Mouse (Mus musculus) brown adipose tissue, adult 24 weeks (tissue): ENCODE measurements around the gene Pcsk7. TPM values are rescaled to one million over a fixed set of nuclear protein-coding genes. Genes with fewer than 3 reads are reported as not detected.

Experiments used
- H3K27ac ChIP-seq: fragments of 200-500 bp; replicated peaks from 2 replicates; pipeline ENCODE4 v1.5.1; 2012; ENCODE audit warnings: low read depth, mild to moderate bottlenecking, low read length
- H3K4me1 ChIP-seq: fragments of 200-500 bp; 2 replicates; pipeline ENCODE4 v1.6.1; 2012; ENCODE audit warnings: low read length, mixed read lengths; ENCODE audit not compliant: control insufficient read depth, insufficient read depth, insufficient read length
- H3K4me3 ChIP-seq: fragments of 200-500 bp; 2 replicates; pipeline ENCODE4 v1.5.1; 2012; ENCODE audit warnings: low read depth, mild to moderate bottlenecking, low read length, moderate library complexity; ENCODE audit not compliant: insufficient read depth
- polyA plus RNA-seq: library from polyadenylated mRNA; stranded (reverse); fragments of >200 nt; gene quantifications from 2 replicates; pipeline ENCODE4 v1.2.4, GENCODE M21; 2012; ENCODE audit not compliant: missing spikeins, insufficient read depth, insufficient read length

The Pcsk7 gene
- polyA plus RNA-seq, 1 experiment, result 9.5 TPM

DNA sequence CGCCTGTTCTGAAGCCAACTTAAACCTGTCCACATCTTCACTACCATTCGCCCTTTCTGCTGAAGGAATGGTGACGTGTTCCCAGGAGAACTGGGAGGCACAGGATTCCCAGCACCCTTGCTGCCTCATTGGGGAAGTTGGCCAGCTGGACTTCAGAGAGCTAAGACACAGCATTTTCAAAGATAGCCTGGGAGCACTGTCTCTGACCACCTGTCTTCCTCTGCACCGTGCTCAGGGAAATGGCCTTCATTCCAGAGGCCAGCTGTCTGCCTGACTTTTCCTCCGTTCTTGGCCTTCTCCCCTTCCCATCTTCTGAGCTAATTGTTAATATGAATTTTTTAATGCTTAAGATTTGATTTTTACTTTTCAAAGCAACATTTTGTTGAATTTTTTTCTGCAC is 23.0 kb downstream of the Pcsk7 start:
- Histone ChIP-seq H3K4me3 (no peak overlapping the region), H3K4me1 (peaks cover 9% of the 10 kb centered on the region), H3K27ac (no peak overlapping the region)

DNA sequence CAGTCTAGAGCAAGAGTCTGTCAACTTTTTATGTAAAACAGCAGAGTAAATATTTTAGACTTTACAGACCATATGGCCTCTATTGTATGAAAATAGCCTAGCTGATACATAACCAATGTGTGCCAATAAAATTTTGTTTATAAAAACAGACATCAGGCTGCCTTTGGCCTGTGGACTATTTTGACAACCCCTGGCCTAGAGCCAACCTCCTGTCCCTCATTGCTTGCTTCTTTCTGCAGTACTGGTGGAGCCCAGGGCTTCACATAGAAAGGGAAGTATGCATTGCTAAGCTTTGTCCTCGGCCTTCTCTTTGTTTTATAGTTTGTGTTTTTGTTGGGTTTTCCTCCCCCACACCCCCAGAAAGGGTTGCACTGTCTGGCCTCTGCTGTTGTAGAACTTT is 25.7 kb downstream of the Pcsk7 start:
- peak overlapping the region; percentile 43; the same call in 1 of the 2 replicates for H3K27ac ChIP-seq
- H3K4me3 ChIP-seq, result no peak overlapping the region
- peaks cover 9% of the 10 kb centered on the region for H3K4me1 ChIP-seq

GRCm38 (mm10) chr9:45932571-45933415 is 26.5 kb downstream of the Pcsk7 start:
- H3K4me3 ChIP-seq, result no peak overlapping the region

GRCm38 (mm10) chr9:45935628-45936210 is 29.4 kb downstream of the Pcsk7 start, which contains the start of gene Tagln:
Tagln (minus strand) TSS chr9:45936058.
- peaks cover 9% of the 10 kb centered on the region for H3K4me1 ChIP-seq
- no peak within 1 kb of the TSS for H3K4me3 ChIP-seq
- peak within 1 kb of the TSS; percentile 21; the same call in 1 of the 2 replicates for H3K27ac ChIP-seq

More at GRCm38 (mm10) chr9:45932571-45933415, 26.5 kb downstream of the Pcsk7 start:
- peaks cover 9% of the 10 kb centered on the region for H3K4me1 ChIP-seq
- peak overlapping the region; percentile 43 for H3K27ac ChIP-seq

- Histone ChIP-seq H3K4me3 (no peak overlapping the region), H3K27ac (no peak overlapping the region), H3K4me1 (peaks cover 4% of the 10 kb centered on the region; the same call in 1 of the 2 replicates)
These were observed 30.6 kb downstream of the Pcsk7 start for GRCm38 (mm10) chr9:45936883-45937282.

DNA sequence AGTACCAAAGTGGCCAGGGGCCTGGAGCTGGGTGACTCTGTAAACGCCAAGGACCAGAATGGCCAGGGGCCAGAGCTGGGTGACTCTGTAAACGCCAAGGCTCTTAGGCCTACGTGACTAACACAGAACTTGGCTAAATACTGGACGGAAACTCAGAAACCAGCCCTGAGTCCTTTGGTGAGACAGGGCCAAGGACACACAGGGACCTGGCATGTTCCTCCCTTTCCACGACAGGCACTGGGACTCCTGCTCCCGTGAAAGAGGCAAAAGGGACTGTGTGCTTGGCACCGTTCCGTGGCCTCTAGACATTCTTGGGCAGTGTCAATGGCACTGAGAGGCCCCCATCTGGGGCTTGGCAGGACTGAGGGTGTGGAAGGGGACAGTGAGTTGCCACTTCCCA is 31.8 kb downstream of the Pcsk7 start:
- Histone ChIP-seq H3K4me3 (no peak overlapping the region), H3K27ac (no peak overlapping the region), H3K4me1 (no peaks in the 10 kb centered on the region)

DNA sequence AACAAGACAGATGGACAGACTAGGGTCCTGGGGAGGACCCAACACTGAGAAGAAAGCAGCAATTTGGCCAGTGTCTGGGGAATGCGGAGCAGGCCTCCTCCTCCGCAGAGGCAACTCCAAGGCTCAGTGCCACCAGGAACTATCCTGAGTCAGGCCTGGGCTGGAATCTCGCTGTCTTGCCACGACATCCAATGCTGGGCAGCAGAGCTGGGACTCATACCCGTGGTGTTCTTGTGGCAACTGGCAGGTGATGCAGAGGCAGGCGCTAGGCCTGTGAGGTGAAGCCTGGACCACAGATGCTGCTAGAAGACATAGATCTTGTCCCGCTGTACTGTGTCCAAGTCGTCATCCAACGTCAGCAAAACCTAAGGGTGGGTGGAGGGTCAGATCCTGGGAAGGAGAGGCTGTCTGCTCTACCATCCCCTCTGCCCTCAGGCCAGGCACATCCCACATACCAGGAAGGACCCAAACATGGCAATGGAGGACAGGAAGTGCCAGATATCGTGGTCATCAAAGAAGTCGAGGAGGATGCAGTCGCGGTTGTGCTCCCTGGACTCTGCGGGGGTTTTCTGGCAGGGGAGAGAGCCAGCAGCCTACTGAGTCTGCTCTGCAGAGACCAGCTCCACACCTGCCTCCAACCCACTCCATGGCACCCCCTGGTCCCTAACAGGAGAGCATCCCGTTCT is 32.8 kb downstream of the Pcsk7 start:
- no peaks in the 10 kb centered on the region for H3K4me1 ChIP-seq
- H3K4me3 ChIP-seq, result no peak overlapping the region
- no peak overlapping the region for H3K27ac ChIP-seq

DNA sequence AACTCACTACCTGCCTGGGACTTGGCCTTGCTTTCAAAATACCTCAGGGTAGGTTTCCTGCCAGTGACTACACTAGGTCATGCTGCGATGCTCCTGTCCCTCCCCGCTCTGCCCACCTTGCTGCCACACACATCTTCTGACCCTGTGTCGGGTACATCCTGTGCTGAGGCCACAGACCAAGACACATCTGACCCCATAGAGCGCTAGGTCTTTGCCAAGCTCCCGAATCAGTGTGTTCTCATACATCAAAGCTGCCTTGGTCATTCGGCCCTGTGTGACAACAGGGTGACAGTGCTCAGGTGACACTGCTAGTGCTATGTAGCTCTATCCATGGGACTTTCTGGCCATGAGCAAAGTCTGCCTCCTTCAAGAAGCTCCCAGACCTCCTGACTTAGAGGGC is 33.5 kb downstream of the Pcsk7 start:
- Histone ChIP-seq H3K4me1 (no peaks in the 10 kb centered on the region), H3K4me3 (no peak overlapping the region)

GRCm38 (mm10) chr9:45941329-45941888 is 35.1 kb downstream of the Pcsk7 start:
- H3K4me1 ChIP-seq, result no peaks in the 10 kb centered on the region; the same call in 1 of the 2 replicates
- H3K27ac ChIP-seq, result no peak overlapping the region
- H3K4me3 ChIP-seq, result no peak overlapping the region

More for the DNA sequence above, 33.5 kb downstream of the Pcsk7 start:
- H3K27ac ChIP-seq, result no peak overlapping the region

DNA sequence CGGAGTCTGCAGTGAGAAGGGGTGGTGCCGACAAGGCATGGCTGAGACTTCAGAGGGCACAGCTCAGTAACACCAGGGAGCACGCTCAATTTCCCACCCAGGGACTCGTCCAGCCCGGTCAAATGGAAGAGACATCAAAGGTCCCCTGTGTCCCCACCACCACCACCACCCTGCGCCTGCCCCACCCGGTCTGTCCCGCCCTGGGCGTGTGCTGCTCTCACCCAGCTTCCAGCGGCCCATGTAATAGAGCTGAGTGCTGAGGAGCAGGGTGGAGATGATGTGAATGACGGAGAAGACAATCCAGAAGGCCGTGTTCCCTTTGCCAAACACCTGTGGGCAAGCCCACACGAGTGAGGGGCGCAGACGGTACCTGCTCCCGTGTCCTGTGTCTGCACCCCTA is 36.2 kb downstream of the Pcsk7 start:
- Histone ChIP-seq H3K27ac (no peak overlapping the region), H3K4me1 (no peaks in the 10 kb centered on the region; the same call in 1 of the 2 replicates), H3K4me3 (no peak overlapping the region)

GRCm38 (mm10) chr9:45942916-45943315 is 36.6 kb downstream of the Pcsk7 start:
- H3K27ac ChIP-seq, result no peak overlapping the region
- no peak overlapping the region for H3K4me3 ChIP-seq
- H3K4me1 ChIP-seq, result no peaks in the 10 kb centered on the region; the same call in 1 of the 2 replicates

- no peak overlapping the region for H3K4me3 ChIP-seq
- no peaks in the 10 kb centered on the region; the same call in 1 of the 2 replicates for H3K4me1 ChIP-seq
- no peak overlapping the region for H3K27ac ChIP-seq
These were observed 37.6 kb downstream of the Pcsk7 start for GRCm38 (mm10) chr9:45943628-45944505.

DNA sequence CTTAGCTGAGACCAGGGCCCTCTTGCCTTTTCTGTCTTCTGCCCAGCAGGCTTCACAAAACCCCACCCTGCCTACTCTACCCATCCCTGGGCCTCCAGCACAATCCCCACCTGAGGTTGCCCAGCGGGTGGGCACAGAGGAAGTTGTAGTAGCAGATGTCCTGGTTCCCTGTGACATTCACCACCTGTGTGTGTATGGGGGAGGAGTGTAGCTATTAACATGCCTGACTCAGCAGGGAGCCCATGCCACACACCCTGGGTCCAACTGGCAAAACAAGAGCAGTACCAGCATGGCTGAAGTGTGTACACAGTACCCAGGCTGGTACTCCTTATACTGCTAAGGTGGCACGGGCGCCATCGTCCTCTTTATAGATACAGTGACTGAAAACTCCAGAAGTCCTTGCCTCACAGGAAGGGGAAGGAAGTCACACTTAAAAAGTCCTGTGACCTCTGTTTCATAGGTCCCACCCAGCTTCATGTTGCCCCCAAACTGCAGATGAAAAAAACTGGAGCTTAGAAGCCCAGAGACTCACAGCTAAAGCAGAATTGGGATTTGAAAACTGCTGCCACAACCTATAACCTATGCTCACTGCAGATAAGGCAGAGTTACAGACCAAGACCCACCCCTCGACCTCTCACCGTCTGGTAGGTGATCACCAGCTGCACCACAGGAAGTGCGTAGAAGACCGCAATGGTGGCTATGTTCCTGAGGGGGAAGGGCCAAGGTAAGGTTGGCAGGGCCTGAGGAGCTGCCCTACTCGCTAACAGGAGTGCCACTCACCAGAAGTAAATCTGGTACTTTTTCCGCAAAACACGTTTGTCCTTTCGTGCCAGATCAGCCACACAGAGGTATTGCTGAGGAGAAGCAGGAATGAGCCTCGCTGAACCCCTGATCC is 38.5 kb downstream of the Pcsk7 start:
- Histone ChIP-seq H3K27ac (no peak overlapping the region), H3K4me1 (no peaks in the 10 kb centered on the region; the same call in 1 of the 2 replicates), H3K4me3 (no peak overlapping the region)
